Mouse (Mus musculus) heart, postnatal 0 days (tissue): Measurements from ENCODE around the gene Vgf. TPM values are rescaled to one million over a fixed set of nuclear protein-coding genes. Genes with fewer than 3 reads are reported as not detected.
A peak's percentile ranks its signal among the peaks of the same experiment; 100 is the strongest.

ENCODE experiments used
- ATAC-seq: fragments of 200-750 bp; cut with Nextera tagmentation; 2 replicates; pipeline ENCODE4 v1.8.0; 2017; ENCODE audit warnings: low read depth, moderate number of reproducible peaks, moderate library complexity; ENCODE audit not compliant: insufficient read depth
- DNase-seq: peaks from one replicate; pipeline ENCODE4 v3.0.0-alpha.2; 2016; ENCODE audit warnings: low spot score
- H3K27ac ChIP-seq: fragments of 300-500 bp; sonication (generic); 2 replicates; pipeline ENCODE4 v1.5.1; 2014; ENCODE audit warnings: low read depth, mild to moderate bottlenecking
- H3K27me3 ChIP-seq: fragments of 300-500 bp; sonication (generic); 2 replicates; pipeline ENCODE4 v1.6.1; 2014; ENCODE audit warnings: low read length, mixed read lengths; ENCODE audit not compliant: control insufficient read depth, insufficient read depth
- H3K36me3 ChIP-seq: fragments of 300-500 bp; sonication (generic); replicated peaks from 2 replicates; pipeline ENCODE4 v1.6.1; 2014; ENCODE audit warnings: low read length, mixed read lengths; ENCODE audit not compliant: control insufficient read depth, insufficient read depth
- H3K4me1 ChIP-seq: fragments of 300-500 bp; sonication (generic); 2 replicates; pipeline ENCODE4 v1.6.1; 2014; ENCODE audit warnings: antibody characterized with exemption; ENCODE audit not compliant: control insufficient read depth, insufficient read depth
- H3K4me2 ChIP-seq: fragments of 300-500 bp; sonication (generic); 2 replicates; pipeline ENCODE4 v1.6.1; 2014; ENCODE audit warnings: low read depth, mild to moderate bottlenecking, low read length, moderate library complexity
- H3K4me3 ChIP-seq: fragments of 300-500 bp; sonication (generic); 2 replicates; pipeline ENCODE4 v1.5.1; 2014; ENCODE audit warnings: low read depth, low read length
- H3K9ac ChIP-seq: fragments of 300-500 bp; sonication (generic); replicated peaks from 2 replicates; pipeline ENCODE4 v1.6.1; 2014; ENCODE audit warnings: low read depth, low read length, mixed read lengths
- H3K9me3 ChIP-seq: fragments of 300-500 bp; sonication (generic); replicated peaks from 2 replicates; pipeline ENCODE4 v1.6.1; 2016; ENCODE audit warnings: low read length; ENCODE audit not compliant: control insufficient read depth
- CTCF ChIP-seq: IDR thresholded peaks from 2 replicates; pipeline ENCODE4 v1.5.1; 2016; ENCODE audit warnings: antibody characterized with exemption, control low read depth, low read depth
- EP300 ChIP-seq: IDR thresholded peaks from 2 replicates; pipeline ENCODE4 v1.6.1; 2016; ENCODE audit warnings: antibody characterized with exemption, low read depth
- WGBS: fragments of 180-500 bp; shearing (Covaris S2); extraction: QIAGEN DNeasy Blood & Tissue Kit; methylation state at CpG from one replicate; pipeline ENCODE4 v1.1.7; 2014; 5-methylcytosine and 5-hydroxymethylcytosine counted together
- polyA plus RNA-seq: library from polyadenylated mRNA; unstranded; fragments of >200 nt; fragmentation: Nextera tagmentation; extraction: Ambion mirVana; gene quantifications from 2 replicates; pipeline ENCODE4 v1.2.1, GENCODE M21; 2015
- total RNA-seq: library from RNA; depleted of rRNA; stranded (reverse); fragments of >200 nt; gene quantifications from 2 replicates; pipeline ENCODE4 v1.2.3, GENCODE M21; 2014; ENCODE audit warnings: low replicate concordance

The Vgf gene
- total and polyA plus RNA-seq, 2 experiments from 2014 or later: not detected

- H3K27ac ChIP-seq: no peak overlapping the region
- H3K4me3 ChIP-seq: no peak overlapping the region
- no peak for ATAC-seq
- 47% methylated on average over 3 of the region's 3 CpGs for WGBS
- H3K36me3 ChIP-seq: no peaks in the 10 kb centered on the region
- peaks cover 56% of the 10 kb centered on the region for H3K27me3 ChIP-seq
- no peaks in the 10 kb centered on the region for H3K4me1 ChIP-seq
- no peaks in the 10 kb centered on the region for H3K9me3 ChIP-seq
- no peak for TF ChIP-seq CTCF
- no peak for TF ChIP-seq EP300
- H3K9ac ChIP-seq: no peak overlapping the region
- no peak for DNase-seq
- no peak overlapping the region for H3K4me2 ChIP-seq
Observed at GRCm38 (mm10) chr5:137024318-137024717, 1.9 kb upstream of the Vgf start.

- TF ChIP-seq EP300 (no peak), CTCF (peak; percentile 98)
- ATAC-seq: no peak
- Histone ChIP-seq H3K36me3 (no peaks in the 10 kb centered on the region), H3K9me3 (no peaks in the 10 kb centered on the region), H3K4me1 (peaks cover 6% of the 10 kb centered on the region; the same call in 1 of the 2 replicates), H3K27me3 (peaks cover 64% of the 10 kb centered on the region), H3K27ac (no peak overlapping the region), H3K4me3 (no peak overlapping the region), H3K4me2 (no peak overlapping the region), H3K9ac (no peak overlapping the region)
- under 1% methylated on average over 23 of the region's 23 CpGs for WGBS
- no peak for DNase-seq
Observed at GRCm38 (mm10) chr5:137025132-137025531, 1.1 kb upstream of the Vgf start.

- no peaks in the 10 kb centered on the region for H3K9me3 ChIP-seq
- DNase-seq (no peak), ATAC-seq (no peak)
- H3K27me3 ChIP-seq: peaks cover 82% of the 10 kb centered on the region
- TF ChIP-seq EP300 (no peak), CTCF (no peak)
- H3K4me2 ChIP-seq: no peak overlapping the region
- H3K4me3 ChIP-seq: no peak overlapping the region
- no peak overlapping the region for H3K9ac ChIP-seq
- peaks cover 30% of the 10 kb centered on the region for H3K4me1 ChIP-seq
- no peaks in the 10 kb centered on the region for H3K36me3 ChIP-seq
- H3K27ac ChIP-seq: no peak overlapping the region
- under 1% methylated on average over 23 of the region's 29 CpGs for WGBS
Observed at GRCm38 (mm10) chr5:137028561-137029272, 2.5 kb downstream of the Vgf start.

GRCm38 (mm10) chr5:137029273-137029585, 3.0 kb downstream of the Vgf start:
- under 1% methylated on average over 8 of the region's 8 CpGs for WGBS
- Histone ChIP-seq H3K4me3 (no peak overlapping the region), H3K4me2 (no peak overlapping the region)

DNA sequence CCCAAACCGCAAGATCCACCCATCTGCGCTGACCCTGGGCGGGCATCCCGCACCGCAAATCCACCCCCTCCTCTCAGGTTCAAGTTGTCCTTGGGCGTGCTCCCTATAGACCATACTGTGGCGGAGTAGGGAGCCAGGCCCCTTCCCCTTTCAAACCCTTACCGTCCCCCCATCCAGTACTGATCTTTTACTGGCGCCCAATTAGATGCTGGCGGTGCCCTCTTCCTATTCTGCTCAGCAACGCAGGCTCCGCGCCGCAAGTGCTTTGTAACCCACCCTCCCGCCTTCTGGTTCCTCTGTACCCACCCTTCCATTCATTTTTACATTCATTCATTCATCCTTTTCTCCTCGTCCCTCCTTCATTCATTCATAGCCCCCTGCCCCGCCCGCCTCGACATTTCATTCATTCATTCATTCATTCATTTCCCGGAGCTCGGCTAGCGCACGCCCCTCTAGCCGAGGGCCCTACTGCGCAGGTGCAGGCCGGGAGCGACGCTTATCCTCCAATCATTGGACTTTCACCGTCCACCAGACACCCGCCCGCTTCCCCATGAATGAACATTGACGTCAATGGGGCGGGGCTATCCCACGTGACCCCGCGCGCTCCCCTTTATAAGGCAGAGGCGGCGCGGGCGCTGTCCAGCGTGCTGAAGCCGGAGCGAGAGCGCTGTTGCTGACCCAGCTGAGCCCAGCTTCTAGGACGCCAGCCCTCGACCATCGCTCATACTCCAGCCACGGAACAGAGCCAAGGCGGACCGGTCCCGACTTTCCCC, 3.6 kb downstream of the Vgf start:
- H3K27me3 ChIP-seq: peaks cover 72% of the 10 kb centered on the region
- H3K9ac ChIP-seq: no peak overlapping the region
- TF ChIP-seq EP300 (no peak), CTCF (no peak)
- H3K36me3 ChIP-seq: peaks cover under 1% of the 10 kb centered on the region; the same call in 1 of the 2 replicates
- peak overlapping the region; percentile 49 for H3K4me2 ChIP-seq
- H3K27ac ChIP-seq: no peak overlapping the region
- ATAC-seq: peak; percentile 83
- DNase-seq: peak; percentile 93
- no peaks in the 10 kb centered on the region for H3K9me3 ChIP-seq
- WGBS: 2% methylated on average over 52 of the region's 52 CpGs
- peaks cover 30% of the 10 kb centered on the region for H3K4me1 ChIP-seq
- peak overlapping the region; percentile 18 for H3K4me3 ChIP-seq

More at GRCm38 (mm10) chr5:137029273-137029585, 3.0 kb downstream of the Vgf start:
- Histone ChIP-seq H3K27me3 (peaks cover 78% of the 10 kb centered on the region), H3K36me3 (no peaks in the 10 kb centered on the region), H3K4me1 (peaks cover 30% of the 10 kb centered on the region), H3K9me3 (no peaks in the 10 kb centered on the region), H3K9ac (no peak overlapping the region), H3K27ac (no peak overlapping the region)
- no peak for DNase-seq
- TF ChIP-seq CTCF: no peak
- TF ChIP-seq EP300: no peak
- no peak for ATAC-seq
